Mouse (Mus musculus): ENCODE measurements around the gene Bcat1.
"Not testable (repeated sequence)": the region's sequence is repeated elsewhere in the genome, so short reads cannot be mapped to it uniquely, and the experiment has no call there.

Gene Bcat1

GRCm38 (mm10) chr6:145093038-145093622 is 17.1 kb upstream of the Bcat1 start:
- not testable (repeated sequence) for DNase-seq (ENCODE audit: low spot score in 2 of 2)

DNA sequence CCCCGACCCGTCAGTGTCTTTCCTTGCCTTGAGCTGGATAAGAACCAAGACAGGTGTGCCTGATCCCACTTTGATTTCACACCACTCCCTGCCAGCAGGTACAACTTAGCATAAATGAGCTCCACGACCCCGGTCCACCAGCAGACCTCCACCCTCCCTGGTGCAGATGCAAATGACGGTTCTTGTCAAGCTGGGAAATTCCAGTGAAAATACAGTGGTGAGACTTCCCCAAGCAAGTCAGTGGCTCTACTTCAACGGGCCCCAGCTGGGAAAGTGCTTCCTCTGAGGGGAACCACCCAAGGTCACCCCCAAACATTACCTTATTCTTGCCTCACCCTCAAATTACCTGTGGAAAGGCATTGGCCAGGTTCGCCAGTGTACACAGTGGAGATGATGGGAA is 16.0 kb upstream of the Bcat1 start:
- DNase-seq (ENCODE audit: low spot score in 2 of 2) = no peak

DNA sequence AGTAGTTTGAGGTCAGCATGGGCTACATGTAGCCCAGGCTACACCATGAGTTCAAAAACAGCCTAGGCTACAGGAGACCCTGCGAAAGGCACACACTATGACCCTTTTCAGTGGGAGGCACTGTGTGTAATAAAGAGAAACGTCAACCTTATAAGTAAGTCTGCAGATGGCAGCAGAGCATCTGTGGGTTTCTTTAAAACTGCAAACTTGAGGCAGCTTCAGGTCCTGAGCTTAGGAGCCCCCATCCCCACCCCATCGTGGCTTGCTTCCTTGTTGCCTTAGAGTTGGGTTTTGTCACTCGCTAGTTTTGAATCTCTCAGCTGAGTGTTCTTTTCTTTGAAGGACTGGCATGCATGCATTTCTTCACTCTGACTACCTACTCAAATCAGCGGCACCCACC is 14.9 kb upstream of the Bcat1 start:
- DNase-seq (ENCODE audit: low spot score in 2 of 2) = no peak

- DNase-seq (ENCODE audit: low spot score in 2 of 2) = no peak
Measured at GRCm38 (mm10) chr6:145090201-145090863, 14.3 kb upstream of the Bcat1 start.

DNA sequence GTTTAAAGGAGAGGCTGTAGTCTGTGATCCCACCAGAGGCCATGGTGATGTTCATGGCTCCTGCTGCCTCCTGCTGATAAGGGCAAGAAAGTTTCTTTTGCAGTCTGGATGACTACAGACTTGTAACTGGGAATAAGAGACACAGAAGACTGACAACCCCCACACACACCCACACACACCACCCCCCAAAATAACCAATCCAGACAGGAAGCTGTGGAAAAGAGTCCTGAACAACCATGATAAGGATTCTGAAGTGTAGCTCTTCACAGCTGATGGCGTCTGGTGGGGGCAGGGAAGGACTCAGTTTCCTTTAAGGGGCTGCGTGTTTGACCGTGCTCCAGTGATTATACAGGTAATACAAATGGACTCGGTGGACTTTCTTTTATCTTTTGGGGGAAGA is 13.4 kb upstream of the Bcat1 start:
- DNase-seq (ENCODE audit: low spot score in 2 of 2) = no peak

- no peak for DNase-seq (ENCODE audit: low spot score in 2 of 2)
Measured at GRCm38 (mm10) chr6:145088451-145089113, 12.6 kb upstream of the Bcat1 start.

DNA sequence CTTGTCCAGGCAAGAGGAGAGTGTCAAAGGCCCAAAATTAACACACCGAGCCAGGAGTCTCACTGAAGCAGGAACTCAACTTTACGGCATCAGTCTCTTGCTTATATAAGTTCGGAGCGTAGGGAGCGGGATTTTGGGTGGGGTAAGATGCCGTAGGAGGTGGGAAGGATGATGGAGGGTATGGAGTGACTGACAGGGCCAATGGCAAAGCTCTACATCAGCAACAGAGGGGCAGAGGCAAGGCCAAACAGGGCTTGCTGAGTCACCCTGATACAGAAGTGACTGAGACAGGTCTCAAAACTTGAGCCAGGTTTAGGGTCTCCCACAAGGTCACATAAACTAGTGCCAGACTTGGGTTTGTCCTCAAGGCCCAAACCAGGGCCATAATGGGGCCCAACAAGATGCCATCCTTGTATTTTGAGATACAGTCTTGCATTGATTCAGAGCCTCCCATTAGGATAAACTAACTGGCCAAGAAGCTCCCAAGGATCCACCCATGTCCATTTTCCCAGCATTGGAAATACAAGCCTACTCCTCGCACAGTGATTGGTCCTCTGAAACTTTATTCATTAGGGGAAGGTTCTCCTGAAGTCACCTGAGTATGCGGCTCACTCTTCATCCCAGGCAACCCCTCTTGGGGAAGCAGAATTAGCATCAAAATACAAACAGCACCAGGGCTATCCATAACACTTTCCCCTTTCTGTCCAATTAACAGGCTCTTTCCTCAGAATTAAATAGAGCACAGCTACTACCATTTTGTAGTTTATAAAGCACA is 8.5 kb upstream of the Bcat1 start:
- DNase-seq (ENCODE audit: low spot score in 2 of 2) = no peak

DNA sequence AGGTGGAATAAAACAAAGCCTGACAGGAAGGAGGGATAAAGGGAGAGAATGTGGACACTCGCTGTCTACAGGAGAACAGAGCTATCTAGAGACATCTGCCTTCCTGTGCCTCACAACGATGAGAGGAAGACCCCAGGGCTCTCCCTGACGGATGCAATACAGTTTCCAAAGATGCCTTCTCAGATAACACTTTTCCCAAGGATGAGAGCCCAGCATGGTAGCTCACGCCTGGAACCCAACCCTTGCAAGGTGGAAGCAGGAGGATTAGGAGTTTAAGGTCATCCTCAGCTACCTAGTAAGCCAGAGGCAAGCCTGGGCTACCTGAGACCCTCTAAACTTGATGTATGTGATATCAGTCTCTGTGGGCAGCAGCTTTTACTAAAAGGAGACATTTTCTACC is 5.7 kb upstream of the Bcat1 start:
- no peak for DNase-seq (ENCODE audit: low spot score in 2 of 2)

DNA sequence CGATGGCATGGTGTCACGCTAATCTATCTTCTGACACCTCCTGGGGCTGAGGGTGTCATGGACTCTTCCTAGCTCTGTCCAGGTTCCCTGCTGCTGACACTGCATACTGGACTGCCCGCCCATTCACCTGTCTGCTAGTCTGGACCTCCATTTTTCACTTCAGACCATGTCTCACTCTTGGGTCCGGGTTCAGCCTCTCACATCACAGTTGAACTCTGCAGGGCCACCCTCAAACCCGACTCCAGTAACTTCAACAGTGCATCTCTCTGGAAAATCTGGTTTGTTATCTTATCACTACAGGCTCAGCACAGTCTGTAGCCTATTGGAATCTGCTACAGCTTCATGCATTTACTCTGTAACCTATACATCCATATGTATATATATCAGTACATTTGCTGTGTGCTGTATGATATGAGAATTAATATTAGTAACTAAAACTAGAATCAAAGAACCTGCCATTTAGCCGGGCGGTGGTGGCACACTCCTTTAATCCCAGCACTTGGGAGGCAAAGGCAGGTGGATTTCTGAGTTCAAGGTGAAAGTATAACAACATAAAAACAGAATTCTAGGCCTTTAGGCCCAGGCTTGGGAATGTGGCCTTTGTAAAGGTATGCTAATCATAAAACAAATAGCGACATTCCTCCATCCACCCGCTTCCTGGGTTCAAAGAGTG is 3.2 kb upstream of the Bcat1 start:
- no peak for DNase-seq (ENCODE audit: low spot score in 2 of 2)

DNA sequence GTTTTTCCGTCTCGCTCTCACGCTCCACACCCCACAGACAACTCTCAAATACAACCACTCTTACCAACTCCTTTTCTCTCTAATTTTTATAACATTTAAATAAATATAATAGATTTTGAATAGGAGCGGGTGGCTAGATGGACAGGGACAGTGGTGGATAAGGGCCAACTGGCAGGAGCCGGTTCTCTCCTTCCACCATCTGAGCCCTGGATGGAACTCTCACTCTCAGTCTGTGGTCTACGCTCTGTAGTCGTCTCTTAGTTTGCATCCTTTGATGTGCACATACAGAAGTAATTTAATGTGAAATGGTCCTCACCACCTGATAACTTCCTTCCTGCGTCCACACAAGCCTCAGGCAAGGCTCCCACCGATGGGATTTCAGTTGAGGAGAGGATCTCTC is 302 bp upstream of the Bcat1 start:
- no peak for DNase-seq (ENCODE audit: low spot score in 2 of 2)

GRCm38 (mm10) chr6:145075088-145075547 is 866 bp downstream of the Bcat1 start:
- peak; percentile 8 to 9 for DNase-seq (ENCODE audit: low spot score in 2 of 2)

- no peak for DNase-seq (ENCODE audit: low spot score in 2 of 2)
Measured at GRCm38 (mm10) chr6:145074461-145074860, 1.5 kb downstream of the Bcat1 start.

DNA sequence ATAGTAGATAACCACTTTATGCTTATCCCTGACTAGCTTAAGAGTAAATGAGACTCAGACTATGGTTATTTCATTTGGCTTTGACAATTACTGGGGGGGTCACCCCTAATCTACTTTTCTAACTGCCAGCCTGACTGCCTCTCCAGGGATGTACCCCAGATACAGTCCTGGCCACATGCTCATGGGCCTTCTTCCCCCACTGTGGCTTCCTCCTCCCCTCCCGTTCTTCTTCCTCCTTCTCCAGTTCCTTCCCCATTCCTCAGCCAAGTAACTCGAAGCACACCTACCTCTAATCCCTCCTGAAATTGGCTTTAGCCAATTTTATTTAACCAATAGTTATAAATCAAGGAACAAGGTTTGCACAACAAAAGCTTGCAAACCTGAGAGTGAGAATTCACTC is 6.1 kb downstream of the Bcat1 start:
- no peak for DNase-seq (ENCODE audit: low spot score in 2 of 2)

GRCm38 (mm10) chr6:145069397-145069796 is 6.6 kb downstream of the Bcat1 start:
- no peak for DNase-seq (ENCODE audit: low spot score in 2 of 2)

- no peak for DNase-seq (ENCODE audit: low spot score in 2 of 2)
Measured at GRCm38 (mm10) chr6:145067679-145068078, 8.3 kb downstream of the Bcat1 start.

DNA sequence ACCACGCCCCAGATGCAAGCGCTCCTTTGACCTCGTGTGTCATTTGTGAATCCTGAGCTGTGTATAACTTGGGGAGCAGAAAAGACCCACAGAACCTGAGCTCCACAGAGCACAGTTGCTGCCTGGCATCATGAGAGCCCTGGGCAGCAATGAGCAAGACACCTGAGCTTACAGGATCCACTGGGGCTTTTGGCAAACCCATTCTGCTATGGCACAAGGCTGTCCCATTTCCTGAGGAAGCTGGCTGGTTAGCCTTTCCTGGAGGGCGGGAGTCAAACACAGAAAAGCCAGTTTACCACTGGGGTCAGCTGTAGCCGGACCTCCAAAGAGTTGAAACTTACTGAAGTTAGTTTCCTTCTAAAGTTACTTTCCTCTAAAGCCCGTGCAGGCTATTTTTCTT is 9.6 kb downstream of the Bcat1 start:
- DNase-seq (ENCODE audit: low spot score in 2 of 2) = no peak

- DNase-seq (ENCODE audit: low spot score in 2 of 2) = no peak
Measured at GRCm38 (mm10) chr6:145065301-145065845, 10.6 kb downstream of the Bcat1 start.

DNA sequence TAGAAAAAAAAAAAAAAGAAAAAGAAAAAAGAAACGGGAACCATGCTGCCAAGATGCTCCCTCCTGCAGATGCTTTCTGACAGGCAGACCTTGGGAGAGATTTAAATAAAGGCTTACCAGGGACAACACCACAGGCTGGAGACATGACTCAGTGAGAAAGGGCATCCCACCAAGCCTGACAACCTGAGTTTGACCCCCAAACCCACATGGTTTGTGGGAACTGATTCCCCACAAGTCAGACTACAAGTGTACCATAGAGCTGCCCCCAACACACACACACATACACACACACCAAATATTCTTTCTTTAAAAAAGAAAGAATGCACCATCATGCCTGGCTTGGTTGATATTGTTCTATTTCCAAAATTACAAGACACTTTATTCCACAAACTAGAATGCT is 11.9 kb downstream of the Bcat1 start:
- no peak for DNase-seq (ENCODE audit: low spot score in 2 of 2)

- no peak for DNase-seq (ENCODE audit: low spot score in 2 of 2)
Measured at GRCm38 (mm10) chr6:145063212-145063868, 12.6 kb downstream of the Bcat1 start.

GRCm38 (mm10) chr6:145062763-145063162 is 13.2 kb downstream of the Bcat1 start:
- no peak for DNase-seq (ENCODE audit: low spot score in 2 of 2)

DNA sequence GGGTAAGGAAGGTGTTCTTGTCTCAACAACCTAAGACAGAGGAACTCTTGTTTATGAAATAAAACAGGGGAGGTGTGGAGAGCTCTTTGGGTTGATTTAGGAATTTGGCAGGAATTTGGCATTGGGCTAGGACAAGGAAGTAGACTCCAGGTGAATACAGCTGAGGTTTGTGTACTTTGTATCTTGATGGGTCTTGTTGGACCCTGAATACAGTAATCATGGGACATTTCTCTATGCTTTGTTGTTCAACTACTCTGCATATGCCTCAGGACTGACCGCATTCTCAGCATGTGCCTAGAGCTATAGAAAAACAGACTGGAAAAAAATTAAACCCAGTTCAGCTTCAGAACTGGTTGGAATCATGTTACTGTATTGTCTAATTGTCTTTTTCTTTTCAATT is 14.6 kb downstream of the Bcat1 start:
- no peak for DNase-seq (ENCODE audit: low spot score in 2 of 2)
